In the genomic region with DNA sequence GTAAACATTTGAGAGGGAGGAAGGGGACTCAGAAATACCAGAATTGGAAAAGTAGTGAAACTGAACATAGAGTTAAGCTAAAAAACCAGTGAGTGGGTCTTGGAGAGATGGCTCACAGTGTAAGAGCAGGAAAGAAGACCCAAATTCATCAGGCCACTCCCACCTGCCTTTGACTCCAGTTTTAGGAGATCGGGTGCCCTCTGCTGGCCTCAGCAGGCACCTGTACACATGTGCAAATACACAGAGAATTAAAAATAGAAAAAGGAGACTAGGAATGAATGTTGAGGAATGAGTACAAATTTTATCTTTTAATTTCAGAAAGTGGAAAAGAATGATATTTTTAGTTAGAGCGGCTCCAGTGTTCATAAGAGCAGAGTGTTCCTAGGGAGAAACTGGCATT, we compare ENCODE assay signal across 30 mouse cellular contexts.
DNase-seq lines count a peak whose midpoint lies in the region; ATAC-seq and TF ChIP-seq lines count a peak whose summit lies in the region.
"Had no signal": no experiment of that assay in that cellular context is flagged by ENCODE, and none has a peak within 500 bp of the region (broad histone marks: within the 10 kb centered on the region; RNA-seq: fewer than 3 reads in every experiment).

No protein-coding gene starts in this region.

- CTCF ChIA-PET in Patski (lab: Charles Lee), result no interaction called here

- in situ Hi-C loops in Patski (cut with MboI; ENCODE audit: low pct_unique_long_range_greater_than_20kb), result no loop called here

- no peak for DNase-seq in layer of hippocampus, adult 2 months (ENCODE audit: low spot score in 2 of 2)
- DNase-seq in layer of hippocampus, postnatal 14 days (ENCODE audit: low spot score in 2 of 2), result no peak
- DNase-seq in ES-CJ7 (ENCODE audit: low read depth, low spot score) (peak; percentile 25), Patski (ENCODE audit: low read depth, low spot score) (no peak), adipocyte (ENCODE audit: low spot score) (no peak)
- no peak for DNase-seq in brain, embryonic 14.5 days (ENCODE audit: low read depth)
- DNase-seq in kidney, postnatal 14 days, result no peak
- no peak for DNase-seq in layer of hippocampus, adult 18-20 months (ENCODE audit: low spot score in 2 of 2)
- DNase-seq: adrenal gland, adult 8-10 months; adrenal gland, postnatal 36 days; B cell, adult 2 months; cerebellum, adult 11 months; cerebellum, adult 2 months; cerebellum, adult 9-11 months; cerebellum, postnatal 25 days; embryo, embryonic 11 days; gastrocnemius, postnatal 36 days; heart, adult 2 months; heart, postnatal 14 days; heart, postnatal 4 days had no signal

- POLR2A ChIA-PET in Patski (lab: Charles Lee), result no interaction called here

- TF ChIP-seq POLR2A in brain, embryonic 14.5 days (IDR thresholded peaks at IDR 0.05; ENCODE audit: borderline replicate concordance, extremely low read depth, insufficient read depth, insufficient read length, poor library complexity, severe bottlenecking), result no peak

- peaks cover 22% of the 10 kb centered on the region for H3K27me3 ChIP-seq in Patski
- H3K27me3 ChIP-seq: CH12.LX; embryonic facial prominence, embryonic 13.5 days; forebrain, embryonic 12.5 days; forebrain, embryonic 15.5 days; heart, embryonic 13.5 days had no signal

- TF ChIP-seq CTCF in layer of hippocampus, adult 2 months (conservative IDR thresholded peaks at IDR 0.05), result 0 out of 2 replicates have a peak, but pooled peaks have one; percentile 25
- TF ChIP-seq CTCF in Patski (IDR thresholded peaks at IDR 0.05), result peak; percentile 35
- peak; percentile 14; the same call in 1 of the 2 replicates for TF ChIP-seq CTCF in brain, embryonic 14.5 days (IDR thresholded peaks at IDR 0.05; ENCODE audit: borderline replicate concordance, extremely low read depth, insufficient read depth, insufficient read length)

- H3K27ac ChIP-seq in layer of hippocampus, adult 2 months, result no peak overlapping the region
- H3K27ac ChIP-seq: embryonic facial prominence, embryonic 10.5 days; embryonic facial prominence, embryonic 13.5 days; forebrain, embryonic 12.5 days; forebrain, embryonic 15.5 days; heart, adult 2 months; heart, embryonic 10.5 days; heart, embryonic 13.5 days; hindbrain, embryonic 14.5 days had no signal

- ATAC-seq in Patski, result no peak
- ATAC-seq: forebrain, embryonic 15.5 days; intestine, postnatal 0 days had no signal

- H3K4me3 ChIP-seq in layer of hippocampus, adult 2 months, result no peak overlapping the region
- H3K4me3 ChIP-seq: embryonic facial prominence, embryonic 10.5 days; embryonic facial prominence, embryonic 13.5 days; erythroblast, embryonic 14.5 days; forebrain, embryonic 12.5 days; forebrain, embryonic 15.5 days; heart, adult 2 months; heart, embryonic 10.5 days; heart, embryonic 13.5 days had no signal
